Mouse (Mus musculus) intestine, postnatal 0 days (tissue): ENCODE data around the gene Trp53i11. TPM values are rescaled to one million over a fixed set of nuclear protein-coding genes. Genes with fewer than 3 reads are reported as not detected.

Source experiments
- ATAC-seq: fragments of 200-750 bp; cut with Nextera tagmentation; 2 replicates; pipeline ENCODE4 v1.8.0; 2017; ENCODE audit warnings: mild to moderate bottlenecking, moderate TSS enrichment, moderate library complexity
- H3K27ac ChIP-seq: fragments of 300-500 bp; sonication (generic); 2 replicates; pipeline ENCODE4 v1.5.1; 2014; ENCODE audit warnings: mild to moderate bottlenecking, low read depth, low read length, moderate library complexity
- H3K27me3 ChIP-seq: fragments of 300-500 bp; sonication (generic); replicated peaks from 2 replicates; pipeline ENCODE4 v1.6.1; 2014; ENCODE audit warnings: low read length, mixed read lengths; ENCODE audit not compliant: control insufficient read depth, insufficient read depth
- H3K36me3 ChIP-seq: fragments of 300-500 bp; sonication (generic); 2 replicates; pipeline ENCODE4 v1.6.1; 2014; ENCODE audit warnings: mild to moderate bottlenecking, moderate library complexity; ENCODE audit not compliant: control insufficient read depth, insufficient read depth
- H3K4me1 ChIP-seq: fragments of 300-500 bp; sonication (generic); replicated peaks from 2 replicates; pipeline ENCODE4 v1.6.1; 2014; ENCODE audit warnings: antibody characterized with exemption, low read length, mixed read lengths; ENCODE audit not compliant: control insufficient read depth, insufficient read depth
- H3K4me2 ChIP-seq: fragments of 300-500 bp; sonication (generic); replicated peaks from 2 replicates; pipeline ENCODE4 v1.6.1; 2014; ENCODE audit warnings: low read depth, mild to moderate bottlenecking, moderate library complexity
- H3K4me3 ChIP-seq: fragments of 300-500 bp; sonication (generic); 2 replicates; pipeline ENCODE4 v1.5.1; 2014; ENCODE audit warnings: low read depth, low read length
- H3K9ac ChIP-seq: fragments of 300-500 bp; sonication (generic); 2 replicates; pipeline ENCODE4 v1.6.1; 2014; ENCODE audit warnings: mild to moderate bottlenecking, low read depth, low read length
- H3K9me3 ChIP-seq: fragments of 300-500 bp; sonication (generic); 2 replicates; pipeline ENCODE4 v1.6.1; 2016; ENCODE audit warnings: mixed run types; ENCODE audit not compliant: control insufficient read depth
- CTCF ChIP-seq: sonication (generic); IDR thresholded peaks from 2 replicates; pipeline ENCODE4 v1.5.1; 2016; ENCODE audit warnings: low read depth, mild to moderate bottlenecking, control low read depth, antibody characterized with exemption, moderate library complexity
- WGBS: fragments of 180-500 bp; shearing (Covaris S2); extraction: QIAGEN DNeasy Blood & Tissue Kit; methylation state at CpG from one replicate; pipeline ENCODE4 v1.1.7; 2014; 5-methylcytosine and 5-hydroxymethylcytosine counted together
- polyA plus RNA-seq: library from polyadenylated mRNA; unstranded; fragments of >200 nt; fragmentation: Nextera tagmentation; extraction: Ambion mirVana; gene quantifications from 2 replicates; pipeline ENCODE4 v1.2.1, GENCODE M21; 2015

Trp53i11 gene
- polyA plus RNA-seq, 1 experiment from 2014 or later = 21.8 TPM

DNA sequence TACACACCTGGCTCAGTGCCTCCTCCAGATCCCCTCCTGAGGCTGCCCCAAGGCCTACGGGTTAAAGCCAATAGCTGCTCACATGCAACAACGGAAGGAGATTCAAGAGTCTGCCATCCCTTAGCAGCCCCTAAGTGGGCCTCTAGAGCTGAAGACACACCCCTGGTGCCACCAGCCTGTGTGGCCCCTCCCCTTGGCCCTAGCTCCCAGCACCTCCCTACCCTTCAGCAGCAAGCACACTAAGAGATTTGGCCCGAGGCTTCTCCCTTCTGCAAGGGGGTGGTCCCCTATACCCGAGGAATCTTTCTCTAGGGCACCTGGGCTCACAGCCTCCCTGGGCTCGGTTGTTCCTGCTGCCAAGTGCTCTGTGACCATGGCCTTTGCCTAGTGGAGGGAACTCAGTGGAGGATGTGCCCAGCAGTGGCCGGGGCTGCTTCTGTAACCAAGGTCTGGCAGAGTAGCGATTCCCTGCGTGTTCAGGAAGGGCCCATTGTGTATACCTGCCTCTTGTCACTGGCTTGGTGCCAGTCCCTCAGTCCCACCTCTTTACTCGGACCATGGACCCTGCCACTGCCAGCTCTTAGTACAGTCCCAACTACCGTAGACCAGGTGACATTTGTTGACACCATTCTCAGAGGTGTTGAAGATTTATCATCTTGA, 13.5 kb downstream of the Trp53i11 start:
- WGBS = 47% methylated on average over 10 of the region's 10 CpGs
- H3K4me2 ChIP-seq = no peak overlapping the region
- H3K27ac ChIP-seq = no peak overlapping the region
- ATAC-seq = no peak
- no peak overlapping the region for H3K9ac ChIP-seq
- no peak overlapping the region for H3K4me3 ChIP-seq
- H3K4me1 ChIP-seq = 0 out of 2 replicates have a peak, but pooled peaks cover 3% of the 10 kb centered on the region
- H3K9me3 ChIP-seq = no peaks in the 10 kb centered on the region
- H3K27me3 ChIP-seq = no peaks in the 10 kb centered on the region
- TF ChIP-seq CTCF = no peak
- peaks cover 20% of the 10 kb centered on the region for H3K36me3 ChIP-seq

DNA sequence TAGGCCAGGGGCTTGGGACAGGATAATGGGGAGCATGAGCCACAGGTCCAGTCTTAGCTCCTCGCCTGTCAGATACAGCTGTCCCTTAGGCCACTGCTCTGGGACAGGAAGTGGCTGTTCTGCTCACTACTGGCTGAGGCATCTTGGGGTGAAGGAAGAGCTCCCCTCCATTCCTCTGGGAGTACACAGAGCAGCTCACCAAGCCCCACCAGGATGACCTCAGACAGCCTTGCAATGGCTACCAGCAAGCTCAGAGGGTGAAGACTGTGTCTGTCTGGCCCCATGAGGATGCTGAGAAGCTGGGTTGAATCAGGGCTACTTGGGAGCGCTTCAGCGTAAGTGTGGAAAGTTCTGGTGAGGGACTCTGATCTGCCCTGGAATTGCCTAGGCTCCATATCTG, 14.6 kb downstream of the Trp53i11 start:
- TF ChIP-seq CTCF = no peak
- H3K4me2 ChIP-seq = no peak overlapping the region
- no peak overlapping the region for H3K4me3 ChIP-seq
- H3K9me3 ChIP-seq = no peaks in the 10 kb centered on the region
- H3K36me3 ChIP-seq = peaks cover 20% of the 10 kb centered on the region
- ATAC-seq = no peak
- H3K27ac ChIP-seq = no peak overlapping the region
- no peak overlapping the region for H3K9ac ChIP-seq
- WGBS = 88% methylated on average over 3 of the region's 3 CpGs
- no peaks in the 10 kb centered on the region for H3K27me3 ChIP-seq
- 0 out of 2 replicates have a peak, but pooled peaks cover 3% of the 10 kb centered on the region for H3K4me1 ChIP-seq

DNA sequence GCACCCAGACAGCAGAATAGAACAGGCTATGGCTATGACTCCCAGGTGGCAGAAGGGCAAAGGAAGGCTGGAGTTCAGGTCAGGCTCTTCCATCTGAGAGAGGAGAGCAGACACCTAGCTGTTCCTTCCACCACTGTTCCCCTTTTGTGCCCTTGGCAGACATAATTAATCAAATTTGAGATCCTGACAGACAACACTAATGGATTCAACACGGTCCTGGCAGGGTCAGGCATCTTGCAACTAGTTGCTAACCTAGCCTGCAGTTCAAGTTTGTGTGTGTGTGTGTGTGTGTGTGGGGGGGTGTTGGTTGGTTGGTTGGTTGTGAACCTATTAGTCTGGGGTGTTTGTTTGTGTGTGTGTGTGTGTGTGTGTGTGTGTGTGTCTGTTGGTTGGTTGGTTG, 15.4 kb downstream of the Trp53i11 start:
- H3K4me3 ChIP-seq = no peak overlapping the region
- no peak for ATAC-seq
- peaks cover 15% of the 10 kb centered on the region; the same call in 1 of the 2 replicates for H3K36me3 ChIP-seq
- 49% methylated on average over 1 of the region's 1 CpGs for WGBS
- H3K27ac ChIP-seq = no peak overlapping the region
- H3K9ac ChIP-seq = no peak overlapping the region
- no peaks in the 10 kb centered on the region for H3K27me3 ChIP-seq
- TF ChIP-seq CTCF = no peak
- 0 out of 2 replicates have a peak, but pooled peaks cover 3% of the 10 kb centered on the region for H3K4me1 ChIP-seq
- H3K4me2 ChIP-seq = no peak overlapping the region
- no peaks in the 10 kb centered on the region for H3K9me3 ChIP-seq

DNA sequence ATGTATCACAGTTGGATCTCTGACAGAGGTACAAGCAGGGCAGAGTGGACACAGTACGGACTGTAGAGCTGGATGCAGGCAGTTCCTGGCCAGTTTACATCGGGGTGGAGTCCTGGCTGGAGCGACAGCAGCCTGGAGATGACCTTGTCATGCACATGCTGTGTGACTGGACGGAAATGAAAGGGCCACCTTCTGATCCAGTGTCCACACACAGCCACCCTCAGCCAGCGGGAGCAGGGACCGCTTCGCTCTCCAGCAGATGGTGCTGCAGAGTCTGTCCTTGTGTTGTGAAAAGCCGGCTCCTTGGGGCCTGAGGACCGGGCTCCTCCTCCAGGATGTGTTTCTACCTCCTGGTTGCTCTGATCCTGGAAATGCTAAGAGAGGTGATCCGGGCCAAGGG, 16.3 kb downstream of the Trp53i11 start:
- H3K4me3 ChIP-seq = no peak overlapping the region
- WGBS = 21% methylated on average over 10 of the region's 10 CpGs
- H3K36me3 ChIP-seq = peaks cover 8% of the 10 kb centered on the region; the same call in 1 of the 2 replicates
- 0 out of 2 replicates have a peak, but pooled peaks cover 3% of the 10 kb centered on the region for H3K4me1 ChIP-seq
- peak; percentile 39 for ATAC-seq
- no peak overlapping the region for H3K4me2 ChIP-seq
- H3K9me3 ChIP-seq = no peaks in the 10 kb centered on the region
- H3K27me3 ChIP-seq = no peaks in the 10 kb centered on the region
- peak; percentile 82 for TF ChIP-seq CTCF
- no peak overlapping the region for H3K9ac ChIP-seq
- H3K27ac ChIP-seq = no peak overlapping the region

DNA sequence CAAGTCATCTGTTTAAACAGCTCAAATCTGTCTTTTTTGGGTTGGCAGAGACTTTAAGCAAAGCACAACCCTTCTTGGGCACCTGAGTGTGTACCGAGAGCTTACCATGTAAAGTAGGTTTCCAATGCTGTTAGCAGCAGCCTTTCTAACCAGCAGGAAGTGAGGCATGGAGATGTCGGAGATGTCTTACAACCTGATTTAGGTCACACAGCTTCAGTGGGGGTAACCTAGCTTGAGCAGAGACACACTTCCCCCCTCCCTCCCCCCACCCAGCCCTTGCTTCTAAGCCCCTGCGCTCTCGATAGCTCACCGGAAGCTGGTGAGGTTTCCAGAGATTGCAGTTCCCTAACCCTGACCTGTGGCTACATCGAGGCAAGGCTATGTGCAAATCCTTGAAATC, 17.2 kb downstream of the Trp53i11 start:
- 0 out of 2 replicates have a peak, but pooled peaks cover 3% of the 10 kb centered on the region for H3K4me1 ChIP-seq
- no peak for TF ChIP-seq CTCF
- H3K4me2 ChIP-seq = no peak overlapping the region
- no peak overlapping the region for H3K9ac ChIP-seq
- no peak overlapping the region for H3K4me3 ChIP-seq
- no peak overlapping the region for H3K27ac ChIP-seq
- no peaks in the 10 kb centered on the region for H3K9me3 ChIP-seq
- ATAC-seq = no peak
- no peaks in the 10 kb centered on the region for H3K27me3 ChIP-seq
- WGBS = 82% methylated on average over 6 of the region's 6 CpGs
- H3K36me3 ChIP-seq = peaks cover 8% of the 10 kb centered on the region; the same call in 1 of the 2 replicates

DNA sequence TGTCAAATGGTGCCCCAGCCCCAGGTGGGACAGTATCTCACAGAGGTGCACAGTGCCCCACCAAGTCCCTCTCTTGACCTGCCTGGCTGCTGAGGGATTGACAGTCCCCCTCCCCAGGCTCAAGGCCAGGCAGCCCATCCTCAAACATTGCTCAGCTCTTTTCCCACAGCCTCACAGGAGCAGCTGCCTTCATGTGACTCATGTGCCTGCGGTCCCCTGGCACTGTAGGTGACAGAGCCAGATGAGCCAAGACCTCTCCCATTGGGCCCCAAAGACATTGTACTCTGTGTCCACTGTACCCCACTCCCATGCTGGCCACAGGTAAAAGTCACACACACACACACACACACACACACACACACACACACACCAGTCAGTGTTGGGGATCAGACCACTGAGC, 18.8 kb downstream of the Trp53i11 start:
- H3K27ac ChIP-seq = no peak overlapping the region
- no peaks in the 10 kb centered on the region for H3K4me1 ChIP-seq
- H3K27me3 ChIP-seq = no peaks in the 10 kb centered on the region
- H3K9me3 ChIP-seq = no peaks in the 10 kb centered on the region
- TF ChIP-seq CTCF = no peak
- WGBS = 91% methylated on average over 1 of the region's 1 CpGs
- no peaks in the 10 kb centered on the region; the same call in 1 of the 2 replicates for H3K36me3 ChIP-seq
- ATAC-seq = no peak
- no peak overlapping the region for H3K9ac ChIP-seq
- H3K4me2 ChIP-seq = no peak overlapping the region
- H3K4me3 ChIP-seq = no peak overlapping the region
